In the genomic region with DNA sequence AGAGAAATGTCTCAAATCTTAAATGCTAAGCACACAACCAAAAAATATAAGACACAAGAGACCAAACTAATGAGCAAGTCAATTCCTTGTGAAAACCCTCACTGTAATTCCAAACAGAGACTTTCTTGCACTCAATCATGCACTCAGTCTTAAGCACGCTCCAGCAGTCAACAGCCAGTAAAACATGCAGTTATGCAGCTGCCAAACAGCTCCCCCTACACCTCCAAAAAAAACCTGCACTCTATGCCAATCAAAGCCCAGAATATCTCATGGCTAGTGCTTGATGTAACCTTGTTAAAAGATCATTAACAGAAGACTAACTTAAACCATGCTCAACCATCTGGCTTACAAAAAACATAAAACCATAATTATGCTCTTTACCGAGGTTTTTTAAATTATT, we compare ENCODE assay signal across 10 mouse cellular contexts.
A peak's percentile ranks its signal among the peaks of the same experiment; 100 is the strongest.
DNase-seq lines count a peak whose midpoint lies in the region; ATAC-seq and TF ChIP-seq lines count a peak whose summit lies in the region.
"Had no signal": no experiment of that assay in that cellular context is flagged by ENCODE, and none has a peak within 500 bp of the region (broad histone marks: within the 10 kb centered on the region; RNA-seq: fewer than 3 reads in every experiment).

No protein-coding gene starts in this region.

- WGBS in lung, postnatal 0 days, result 47% methylated on average over 2 of the region's 2 CpGs

- H3K9me3 ChIP-seq in lung, postnatal 0 days (ENCODE audit: low read length), result no peaks in the 10 kb centered on the region
- H3K9me3 ChIP-seq: G1E had no signal

- no peak for ATAC-seq in lung, postnatal 0 days

- H3K27ac ChIP-seq in lung, postnatal 0 days (ENCODE audit: low read length), result no peak overlapping the region

- TF ChIP-seq EP300 in lung, postnatal 0 days (IDR thresholded peaks at IDR 0.05), result no peak

- no peak overlapping the region for H3K4me3 ChIP-seq in lung, postnatal 0 days (ENCODE audit: low read depth, low read length)

- no peak overlapping the region for H3K4me2 ChIP-seq in lung, postnatal 0 days (replicated peaks; ENCODE audit: low read depth, low read length)

- no peaks in the 10 kb centered on the region for H3K4me1 ChIP-seq in lung, postnatal 0 days (ENCODE audit: insufficient read depth, low read depth, low read length)

- peak; percentile 41 for DNase-seq in gastrocnemius, adult 18-20 months (ENCODE audit: low spot score)
- no peak for DNase-seq in gastrocnemius, adult 8-10 months (ENCODE audit: low spot score in 2 of 2)
- peak; percentile 6 for DNase-seq in lung, postnatal 0 days (ENCODE audit: low spot score)
- no peak for DNase-seq in lung, adult 18-20 months
- peak; percentile 3 for DNase-seq in embryo, embryonic 11.5 days (ENCODE audit: low read depth, low spot score)
- peak; percentile 17 for DNase-seq in mesoderm, embryonic 11.5 days (ENCODE audit: low read depth, low spot score)
- no peak for DNase-seq in layer of hippocampus, postnatal 36 days
- no peak for DNase-seq in cerebellum, adult 11-12 months
- DNase-seq: cerebellum, adult 11 months had no signal

- no peaks in the 10 kb centered on the region for H3K27me3 ChIP-seq in lung, postnatal 0 days (replicated peaks; ENCODE audit: insufficient read depth, low read length)

- no peaks in the 10 kb centered on the region for H3K36me3 ChIP-seq in lung, postnatal 0 days (ENCODE audit: insufficient read depth, low read length)
- H3K36me3 ChIP-seq: G1E had no signal

- no peak overlapping the region for H3K9ac ChIP-seq in lung, postnatal 0 days (replicated peaks; ENCODE audit: low read depth)

- peak; percentile 51 for TF ChIP-seq CTCF in lung, postnatal 0 days (IDR thresholded peaks at IDR 0.05)

Comparison
In these comparisons a context has a peak if more than half of its experiments do, and no peak if none do; other contexts are left out.
1. DNase-seq: peak in gastrocnemius, adult 18-20 months (single experiment), lung, postnatal 0 days (single experiment), embryo, embryonic 11.5 days (single experiment) and mesoderm, embryonic 11.5 days (single experiment); none in gastrocnemius, adult 8-10 months (0 of 2), lung, adult 18-20 months (0 of 2), layer of hippocampus, postnatal 36 days (0 of 2) and cerebellum, adult 11-12 months (single experiment).